Mouse (Mus musculus) midbrain, embryonic 16.5 days (tissue): ENCODE measurements around the gene Acaa1a. TPM values are rescaled to one million over a fixed set of nuclear protein-coding genes. Genes with fewer than 3 reads are reported as not detected.

ENCODE experiments used
- ATAC-seq: fragments of 200-750 bp; cut with Nextera tagmentation; 2 replicates; pipeline ENCODE4 v1.8.0; 2017; ENCODE audit warnings: moderate TSS enrichment
- H3K27ac ChIP-seq: fragments of 300-500 bp; sonication (generic); 2 replicates; pipeline ENCODE4 v1.5.1; 2014; ENCODE audit warnings: mild to moderate bottlenecking, low read length, mixed read lengths
- H3K27me3 ChIP-seq: fragments of 300-500 bp; sonication (generic); 2 replicates; pipeline ENCODE4 v1.6.1; 2014; ENCODE audit warnings: low read depth, low read length, mixed read lengths; ENCODE audit not compliant: control insufficient read depth, insufficient read depth
- H3K36me3 ChIP-seq: fragments of 300-500 bp; sonication (generic); 2 replicates; pipeline ENCODE4 v1.6.1; 2014; ENCODE audit warnings: mild to moderate bottlenecking, low read length, moderate library complexity, mixed read lengths; ENCODE audit not compliant: control insufficient read depth, insufficient read depth
- H3K4me1 ChIP-seq: fragments of 300-500 bp; sonication (generic); 2 replicates; pipeline ENCODE4 v1.6.1; 2014; ENCODE audit warnings: mild to moderate bottlenecking, low read length, mixed read lengths; ENCODE audit not compliant: control insufficient read depth, insufficient read depth
- H3K4me2 ChIP-seq: fragments of 300-500 bp; sonication (generic); 2 replicates; pipeline ENCODE4 v1.6.1; 2014; ENCODE audit warnings: mild to moderate bottlenecking, low read length, mixed read lengths
- H3K4me3 ChIP-seq: fragments of 300-500 bp; sonication (generic); 2 replicates; pipeline ENCODE4 v1.5.1; 2014; ENCODE audit warnings: low read depth, mild to moderate bottlenecking, low read length, moderate library complexity, mixed read lengths
- H3K9ac ChIP-seq: fragments of 300-500 bp; sonication (generic); 2 replicates; pipeline ENCODE4 v1.6.1; 2014; ENCODE audit warnings: low read depth, low read length, mixed read lengths
- H3K9me3 ChIP-seq: fragments of 300-500 bp; sonication (generic); replicated peaks from 2 replicates; pipeline ENCODE4 v1.6.1; 2014; ENCODE audit warnings: mild to moderate bottlenecking, low read length, mixed read lengths; ENCODE audit not compliant: control insufficient read depth, poor library complexity, severe bottlenecking
- WGBS: fragments of 180-500 bp; shearing (Covaris S2); extraction: QIAGEN DNeasy Blood & Tissue Kit; methylation state at CpG from one replicate; pipeline ENCODE4 v1.1.7; 2014; 5-methylcytosine and 5-hydroxymethylcytosine counted together
- polyA plus RNA-seq: library from polyadenylated mRNA; unstranded; fragments of >200 nt; fragmentation: Nextera tagmentation; extraction: Ambion mirVana; gene quantifications from 2 replicates; pipeline ENCODE4 v1.2.1, GENCODE M21; 2015

Gene Acaa1a
- polyA plus RNA-seq, 1 experiment from 2014 or later, result 116 TPM

DNA sequence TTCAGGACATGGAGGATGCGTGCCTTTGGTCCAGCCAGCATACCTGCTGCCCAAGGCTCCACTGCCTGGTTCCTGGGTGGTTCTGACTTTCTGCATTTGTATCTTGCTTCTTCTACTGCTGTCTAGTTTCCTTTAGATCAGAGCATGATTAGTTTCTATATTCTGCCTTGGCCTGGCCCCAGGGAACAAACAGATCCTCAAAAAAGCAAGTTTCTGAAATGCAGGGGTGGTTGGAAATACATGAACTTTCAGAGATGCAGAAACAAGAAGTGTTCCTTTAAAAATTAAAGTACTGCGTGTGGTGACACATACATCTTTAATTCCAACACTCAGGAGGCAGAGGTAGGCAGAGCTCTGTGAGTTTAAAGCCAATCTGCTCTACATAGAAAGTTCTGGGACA is 4.6 kb upstream of the Acaa1a start:
- H3K36me3 ChIP-seq, result no peaks in the 10 kb centered on the region
- ATAC-seq, result no peak
- H3K4me3 ChIP-seq, result no peak overlapping the region
- H3K4me2 ChIP-seq, result no peak overlapping the region
- H3K9ac ChIP-seq, result no peak overlapping the region
- H3K27me3 ChIP-seq, result 0 out of 2 replicates have a peak, but pooled peaks cover 5% of the 10 kb centered on the region
- peaks cover 6% of the 10 kb centered on the region; the same call in 1 of the 2 replicates for H3K4me1 ChIP-seq
- no peaks in the 10 kb centered on the region for H3K9me3 ChIP-seq
- H3K27ac ChIP-seq, result no peak overlapping the region
- WGBS, result 85% methylated on average over 2 of the region's 2 CpGs

DNA sequence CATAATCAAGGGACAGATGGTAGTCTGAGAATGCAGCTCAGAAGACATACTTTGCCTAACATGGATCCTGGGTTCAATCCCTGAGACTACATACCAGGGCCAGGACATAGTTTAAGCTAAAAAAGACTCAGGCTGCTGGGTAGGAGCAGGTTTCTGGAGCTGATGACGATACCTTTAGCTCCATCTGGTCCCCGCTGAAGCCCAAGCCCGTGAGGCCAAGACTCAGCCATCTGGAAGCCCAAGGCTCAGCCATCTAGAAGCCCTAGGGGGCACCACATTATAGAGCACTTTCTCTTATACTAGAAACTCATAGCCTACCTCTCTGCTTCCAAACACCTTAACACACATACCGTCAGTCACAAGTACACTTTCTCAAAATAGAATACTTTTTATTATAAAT is 3.9 kb upstream of the Acaa1a start:
- WGBS, result 83% methylated on average over 4 of the region's 4 CpGs

DNA sequence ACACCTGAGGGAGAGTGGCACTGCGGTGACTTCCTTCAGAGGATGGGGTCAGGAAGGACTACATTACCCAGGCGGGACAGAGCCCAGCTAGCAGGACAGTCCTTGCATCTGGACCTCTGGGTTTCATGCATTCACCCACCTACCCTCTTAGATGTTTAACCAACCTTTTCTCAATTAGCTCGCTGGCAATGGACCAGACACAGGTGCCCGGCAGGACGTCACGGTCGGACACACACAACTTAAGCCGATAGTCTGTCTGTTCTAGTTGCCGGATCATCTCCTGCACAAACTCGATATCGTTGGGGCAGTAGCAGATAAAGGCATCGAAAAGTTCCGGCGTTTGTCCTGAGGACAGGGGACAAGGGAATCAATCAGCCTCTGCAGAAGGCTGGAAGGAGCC is 1.6 kb upstream of the Acaa1a start:
- no peaks in the 10 kb centered on the region for H3K9me3 ChIP-seq
- ATAC-seq, result no peak
- 90% methylated on average over 14 of the region's 14 CpGs for WGBS
- H3K9ac ChIP-seq, result no peak overlapping the region
- H3K27ac ChIP-seq, result no peak overlapping the region
- no peak overlapping the region for H3K4me3 ChIP-seq
- H3K27me3 ChIP-seq, result 0 out of 2 replicates have a peak, but pooled peaks cover 5% of the 10 kb centered on the region
- peaks cover 20% of the 10 kb centered on the region for H3K4me1 ChIP-seq
- no peaks in the 10 kb centered on the region for H3K36me3 ChIP-seq
- H3K4me2 ChIP-seq, result no peak overlapping the region

More for the DNA sequence above, 3.9 kb upstream of the Acaa1a start:
- ATAC-seq, result no peak
- Histone ChIP-seq H3K4me3 (no peak overlapping the region), H3K9me3 (no peaks in the 10 kb centered on the region), H3K36me3 (no peaks in the 10 kb centered on the region), H3K27ac (no peak overlapping the region), H3K27me3 (0 out of 2 replicates have a peak, but pooled peaks cover 5% of the 10 kb centered on the region), H3K9ac (no peak overlapping the region), H3K4me2 (no peak overlapping the region), H3K4me1 (peaks cover 10% of the 10 kb centered on the region)

DNA sequence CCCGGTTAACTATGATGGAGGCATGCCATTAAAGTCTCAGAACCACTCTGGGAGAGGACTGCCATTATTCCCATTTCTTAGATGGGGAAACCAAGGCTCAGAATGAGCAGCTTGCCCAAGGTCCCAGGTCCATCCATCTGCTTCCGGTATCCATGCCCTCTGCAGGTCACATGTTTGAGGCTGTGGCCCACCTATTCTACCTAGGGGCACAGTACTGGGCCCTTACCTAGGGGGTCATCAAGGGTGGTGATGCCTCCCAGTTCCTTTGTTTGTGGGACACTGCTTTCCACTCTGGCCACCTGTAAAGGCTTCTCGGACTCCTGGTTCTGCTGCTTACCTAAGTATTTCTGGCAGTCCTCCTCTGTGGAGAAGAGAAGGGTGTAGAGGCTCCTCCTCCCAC is 1.1 kb upstream of the Acaa1a start:
- Histone ChIP-seq H3K9me3 (no peaks in the 10 kb centered on the region), H3K4me3 (no peak overlapping the region), H3K4me2 (no peak overlapping the region), H3K9ac (no peak overlapping the region), H3K27me3 (0 out of 2 replicates have a peak, but pooled peaks cover 5% of the 10 kb centered on the region), H3K4me1 (peaks cover 20% of the 10 kb centered on the region), H3K36me3 (no peaks in the 10 kb centered on the region; the same call in 1 of the 2 replicates), H3K27ac (no peak overlapping the region)
- ATAC-seq, result no peak
- WGBS, result 94% methylated on average over 3 of the region's 3 CpGs

DNA sequence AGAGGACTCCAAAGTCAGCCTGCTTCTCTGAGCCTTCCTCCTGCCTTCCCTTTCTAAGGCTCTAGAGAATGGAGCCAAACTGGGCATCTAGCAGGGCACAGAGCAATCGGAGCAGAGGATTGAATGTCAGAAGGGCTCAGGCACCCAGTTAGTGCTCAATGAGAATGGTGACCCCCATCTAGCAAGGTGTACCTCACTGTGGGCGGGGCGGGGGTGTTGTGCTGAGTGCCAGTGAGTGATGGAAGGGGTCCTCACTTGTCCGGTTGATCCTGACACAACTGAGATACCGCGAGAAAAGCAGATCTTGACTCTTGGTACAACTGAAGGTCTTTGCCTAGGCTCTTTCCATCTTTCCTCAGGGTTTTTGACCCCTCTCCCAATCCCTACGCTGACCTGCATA is 370 bp upstream of the Acaa1a start:
- H3K27ac ChIP-seq, result no peak overlapping the region
- no peak for ATAC-seq
- H3K9me3 ChIP-seq, result no peaks in the 10 kb centered on the region
- peak overlapping the region; percentile 75 for H3K4me3 ChIP-seq
- H3K4me1 ChIP-seq, result peaks cover 20% of the 10 kb centered on the region
- 63% methylated on average over 7 of the region's 7 CpGs for WGBS
- peak overlapping the region; percentile 72 for H3K4me2 ChIP-seq
- peak overlapping the region; percentile 47 for H3K9ac ChIP-seq
- 0 out of 2 replicates have a peak, but pooled peaks cover 5% of the 10 kb centered on the region for H3K27me3 ChIP-seq
- peaks cover 4% of the 10 kb centered on the region; the same call in 1 of the 2 replicates for H3K36me3 ChIP-seq

DNA sequence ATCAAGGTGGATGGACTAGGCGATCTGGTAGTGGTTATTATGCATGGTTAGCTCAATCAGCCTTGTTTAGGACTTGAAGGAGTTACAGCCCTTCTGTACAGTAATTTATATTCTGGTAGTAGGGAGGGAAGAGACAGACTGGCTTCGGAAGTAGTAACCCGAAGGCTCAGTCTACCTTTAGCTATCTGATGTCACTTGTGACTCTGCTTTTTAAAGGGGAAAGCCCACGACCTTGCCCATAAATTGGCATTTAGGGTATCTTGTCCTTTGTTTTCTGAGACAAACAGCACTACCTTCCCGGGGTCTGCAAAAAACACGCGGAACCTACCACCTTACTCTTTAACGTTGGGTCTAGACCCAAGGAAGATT is 720 bp downstream of the Acaa1a start:
- WGBS, result 4% methylated on average over 8 of the region's 8 CpGs
- Histone ChIP-seq H3K27me3 (0 out of 2 replicates have a peak, but pooled peaks cover 5% of the 10 kb centered on the region), H3K9ac (peak overlapping the region; percentile 82; the same call in 1 of the 2 replicates), H3K9me3 (no peaks in the 10 kb centered on the region), H3K27ac (no peak overlapping the region), H3K4me1 (peaks cover 20% of the 10 kb centered on the region), H3K36me3 (peaks cover 7% of the 10 kb centered on the region), H3K4me3 (peak overlapping the region; percentile 75), H3K4me2 (peak overlapping the region; percentile 72)
- ATAC-seq, result no peak

DNA sequence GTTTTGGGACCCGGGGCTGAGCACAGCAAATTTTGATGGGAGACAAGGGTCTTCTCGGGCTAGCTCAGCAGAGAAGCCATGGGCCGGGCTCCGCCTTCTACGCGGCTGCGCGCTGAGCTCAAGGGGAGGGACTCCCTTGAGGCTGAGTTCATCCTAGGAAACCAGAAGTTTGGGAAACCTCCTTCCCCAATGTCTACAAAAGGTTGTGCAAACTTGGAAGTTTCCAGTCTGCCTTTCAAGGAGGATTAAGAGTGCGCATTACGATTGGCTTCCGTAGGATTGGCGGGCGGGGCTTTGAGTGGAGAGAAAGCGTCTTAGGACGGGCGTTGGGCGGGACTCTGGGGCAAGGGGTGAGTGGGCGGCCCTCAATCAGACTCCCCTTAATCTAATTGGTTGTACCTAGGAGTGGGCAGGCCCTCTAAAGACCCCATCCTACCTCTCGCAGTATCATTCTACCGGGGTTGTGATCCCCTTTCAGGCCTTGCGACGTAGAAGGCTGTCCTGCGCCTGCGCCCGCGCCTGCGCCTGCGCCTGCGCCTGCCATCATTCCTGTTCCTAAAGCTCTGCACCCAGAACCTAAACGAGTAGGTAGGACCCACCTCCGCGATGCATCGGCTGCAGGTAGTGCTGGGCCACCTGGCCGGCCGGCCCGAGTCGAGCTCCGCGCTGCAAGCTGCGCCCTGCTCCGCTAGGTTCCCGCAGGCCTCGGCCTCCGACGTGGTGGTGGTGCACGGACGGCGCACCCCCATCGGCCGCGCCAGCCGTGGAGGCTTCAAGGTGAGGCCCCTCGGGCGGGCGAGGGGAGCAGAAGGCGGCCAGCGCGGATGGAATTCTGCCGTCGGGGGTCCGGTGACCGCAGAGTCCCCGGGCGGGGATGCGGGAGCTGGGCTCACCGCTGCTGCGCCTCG is 1.7 kb downstream of the Acaa1a start, which contains the start of gene Myd88:
Myd88 (minus strand) TSS at position 503 of the 908 bp plus-strand sequence.
- Histone ChIP-seq H3K4me2 (peak within 1 kb of the TSS; percentile 72), H3K9me3 (no peaks in the 10 kb centered on the region), H3K4me3 (peak within 1 kb of the TSS; percentile 75), H3K9ac (peak within 1 kb of the TSS; percentile 82), H3K36me3 (peaks cover 7% of the 10 kb centered on the region), H3K4me1 (peaks cover 20% of the 10 kb centered on the region), H3K27me3 (0 out of 2 replicates have a peak, but pooled peaks cover 5% of the 10 kb centered on the region), H3K27ac (peak within 1 kb of the TSS; percentile 87)
- peak; percentile 98 for ATAC-seq
- under 1% methylated on average over 64 of the region's 68 CpGs for WGBS

DNA sequence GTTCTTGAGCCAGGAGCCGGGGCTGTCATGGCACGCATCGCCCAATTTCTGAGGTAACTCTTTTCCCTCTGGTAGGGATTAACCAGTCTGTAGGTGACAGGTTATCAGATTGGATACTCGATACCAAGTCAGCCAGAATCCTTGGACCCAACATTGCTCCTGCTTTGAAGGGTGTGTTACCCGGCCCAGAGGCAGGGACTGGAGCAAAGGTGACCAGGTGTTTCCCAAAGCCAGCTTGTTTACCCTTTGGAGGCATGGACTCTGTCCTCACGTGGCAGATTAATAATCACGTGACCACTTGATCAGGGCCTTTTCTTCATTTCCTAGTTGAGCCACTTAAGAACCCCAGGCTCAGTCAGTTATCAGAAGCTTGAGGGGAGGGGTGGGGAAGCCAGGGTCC is 3.3 kb downstream of the Acaa1a start:
- H3K4me3 ChIP-seq, result no peak overlapping the region
- H3K4me2 ChIP-seq, result no peak overlapping the region
- H3K9ac ChIP-seq, result no peak overlapping the region

DNA sequence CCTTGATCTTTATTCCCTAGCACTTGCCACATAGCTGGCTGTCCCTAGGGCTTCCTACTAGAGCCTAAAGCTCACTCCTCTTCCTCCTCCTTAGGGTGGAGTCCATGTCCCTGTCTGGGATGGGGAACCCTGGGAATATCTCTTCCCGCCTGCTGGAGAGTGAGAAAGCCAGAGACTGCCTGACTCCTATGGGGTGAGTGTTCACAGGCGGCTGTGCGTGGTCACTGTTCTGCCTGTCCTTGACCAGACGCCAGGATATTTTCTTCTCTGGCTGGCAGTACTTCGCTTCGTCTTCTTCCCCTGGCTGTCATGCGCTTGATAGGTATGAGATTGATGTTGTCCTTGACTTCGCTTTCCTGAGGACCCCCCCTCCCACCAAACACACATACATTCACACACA is 6.9 kb downstream of the Acaa1a start:
- WGBS, result 94% methylated on average over 8 of the region's 8 CpGs
- H3K27ac ChIP-seq, result no peak overlapping the region
- no peak overlapping the region for H3K4me3 ChIP-seq
- no peak overlapping the region for H3K4me2 ChIP-seq
- H3K4me1 ChIP-seq, result peaks cover 10% of the 10 kb centered on the region
- no peaks in the 10 kb centered on the region for H3K9me3 ChIP-seq
- peaks cover 30% of the 10 kb centered on the region for H3K36me3 ChIP-seq
- no peak overlapping the region for H3K9ac ChIP-seq
- H3K27me3 ChIP-seq, result no peaks in the 10 kb centered on the region
- no peak for ATAC-seq

More for the DNA sequence above, 3.3 kb downstream of the Acaa1a start:
- Histone ChIP-seq H3K27ac (no peak overlapping the region), H3K9me3 (no peaks in the 10 kb centered on the region), H3K27me3 (0 out of 2 replicates have a peak, but pooled peaks cover 3% of the 10 kb centered on the region), H3K4me1 (peaks cover 20% of the 10 kb centered on the region), H3K36me3 (peaks cover 11% of the 10 kb centered on the region)
- no peak for ATAC-seq
- WGBS, result 87% methylated on average over 7 of the region's 7 CpGs
